Mouse (Mus musculus): Measurements from ENCODE around the gene Numa1.
"Not testable (repeated sequence)": the region's sequence is repeated elsewhere in the genome, so short reads cannot be mapped to it uniquely, and the experiment has no call there.

The Numa1 gene

GRCm38 (mm10) chr7:101933751-101934240, at the start of gene Numa1, which contains the start of gene Lrrc51:
TSS of gene Numa1 (plus strand) at chr7:101934111.
TSS of gene Lrrc51 (minus strand) at chr7:101933895.
- peak; percentile 98 to 99 for DNase-seq (ENCODE audit: low spot score in 2 of 2)

GRCm38 (mm10) chr7:101884160-101884559, 49.8 kb upstream of the Numa1 start:
- no peak for DNase-seq (ENCODE audit: low spot score in 2 of 2)

- no peak for DNase-seq (ENCODE audit: low spot score in 2 of 2)
Observed at GRCm38 (mm10) chr7:101886274-101886673, 47.6 kb upstream of the Numa1 start.

- no peak for DNase-seq (ENCODE audit: low spot score in 2 of 2)
Observed at GRCm38 (mm10) chr7:101888460-101888859, 45.5 kb upstream of the Numa1 start.

- DNase-seq (ENCODE audit: low spot score in 2 of 2): no peak
Observed at GRCm38 (mm10) chr7:101895695-101896094, 38.2 kb upstream of the Numa1 start.

- DNase-seq (ENCODE audit: low spot score in 2 of 2): peak; percentile 97 to 98
Observed at GRCm38 (mm10) chr7:101896104-101897066, 37.5 kb upstream of the Numa1 start.

GRCm38 (mm10) chr7:101900331-101901097, 33.4 kb upstream of the Numa1 start:
- no peak for DNase-seq (ENCODE audit: low spot score in 2 of 2)

GRCm38 (mm10) chr7:101901969-101902368, 31.9 kb upstream of the Numa1 start:
- no peak for DNase-seq (ENCODE audit: low spot score in 2 of 2)

- DNase-seq (ENCODE audit: low spot score in 2 of 2): no peak
Observed at GRCm38 (mm10) chr7:101902846-101903245, 31.1 kb upstream of the Numa1 start.

- DNase-seq (ENCODE audit: low spot score in 2 of 2): peak; percentile 99
Observed at GRCm38 (mm10) chr7:101905561-101906286, 28.2 kb upstream of the Numa1 start, which contains the start of gene Lamtor1. TSS of gene Lamtor1 (plus strand) at chr7:101905904.

GRCm38 (mm10) chr7:101906287-101906681, 27.6 kb upstream of the Numa1 start, which contains the start of gene Tomt:
TSS of gene Tomt (minus strand) at chr7:101906359.
- no peak for DNase-seq (ENCODE audit: low spot score in 2 of 2)

- DNase-seq (ENCODE audit: low spot score in 2 of 2): peak; percentile 17 to 25
Observed at GRCm38 (mm10) chr7:101906696-101907095, 27.2 kb upstream of the Numa1 start.

GRCm38 (mm10) chr7:101908367-101908766, 25.5 kb upstream of the Numa1 start:
- no peak for DNase-seq (ENCODE audit: low spot score in 2 of 2)

GRCm38 (mm10) chr7:101910138-101910537, 23.8 kb upstream of the Numa1 start:
- no peak for DNase-seq (ENCODE audit: low spot score in 2 of 2)

GRCm38 (mm10) chr7:101911982-101912381, 21.9 kb upstream of the Numa1 start:
- no peak for DNase-seq (ENCODE audit: low spot score in 2 of 2)

GRCm38 (mm10) chr7:101918071-101918470, 15.8 kb upstream of the Numa1 start:
- peak in 1 of 2 experiments; percentile 36 for DNase-seq (ENCODE audit: low spot score in 2 of 2)

GRCm38 (mm10) chr7:101925892-101926291, 8.0 kb upstream of the Numa1 start:
- DNase-seq (ENCODE audit: low spot score in 2 of 2): not testable (repeated sequence)

GRCm38 (mm10) chr7:101928093-101928492, 5.8 kb upstream of the Numa1 start:
- DNase-seq (ENCODE audit: low spot score in 2 of 2): no peak

GRCm38 (mm10) chr7:101932551-101932950, 1.4 kb upstream of the Numa1 start:
- DNase-seq (ENCODE audit: low spot score in 2 of 2): no peak

GRCm38 (mm10) chr7:101933300-101933699, 611 bp upstream of the Numa1 start:
- DNase-seq (ENCODE audit: low spot score in 2 of 2): peak in 1 of 2 experiments; percentile 29

GRCm38 (mm10) chr7:101935957-101936356, 2.0 kb downstream of the Numa1 start:
- DNase-seq (ENCODE audit: low spot score in 2 of 2): no peak

Measured in spleen, postnatal 36 days (tissue).